Mouse (Mus musculus) lung, postnatal 25 days (tissue): ENCODE measurements at regions not wholly inside any gene's neighbourhood (a gene's known extent, or its start where the extent isn't known, plus 50 kb on each side); places are given as distances from the start of the nearest gene placed in this dataset.
A peak's percentile ranks its signal among the peaks of the same experiment; 100 is the strongest.

Source experiments
- DNase-seq: peaks from one replicate; pipeline ENCODE4 v3.0.0; 2022; ENCODE audit warnings: low spot score

DNA sequence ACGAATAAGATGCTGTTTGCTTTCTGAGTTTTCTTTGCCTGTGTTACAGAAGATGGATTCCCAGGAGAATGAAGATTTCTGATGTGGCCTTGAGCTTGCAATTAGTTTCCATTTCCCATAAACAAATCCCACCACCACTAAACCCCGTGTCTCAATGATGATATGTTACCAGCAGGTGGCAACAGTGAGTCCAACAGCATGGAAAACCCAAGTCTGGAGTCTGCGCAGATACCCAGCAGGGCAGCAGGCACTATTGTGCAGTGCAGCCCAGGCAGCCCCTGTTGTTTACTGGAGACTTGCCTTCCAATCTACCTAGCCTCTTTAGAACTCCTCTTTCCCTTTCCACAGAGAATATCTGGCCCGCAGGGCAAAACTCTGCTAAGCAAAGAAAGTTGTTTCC, 62.7 kb downstream of the Bmp2 start:
- DNase-seq = peak; percentile 12

DNA sequence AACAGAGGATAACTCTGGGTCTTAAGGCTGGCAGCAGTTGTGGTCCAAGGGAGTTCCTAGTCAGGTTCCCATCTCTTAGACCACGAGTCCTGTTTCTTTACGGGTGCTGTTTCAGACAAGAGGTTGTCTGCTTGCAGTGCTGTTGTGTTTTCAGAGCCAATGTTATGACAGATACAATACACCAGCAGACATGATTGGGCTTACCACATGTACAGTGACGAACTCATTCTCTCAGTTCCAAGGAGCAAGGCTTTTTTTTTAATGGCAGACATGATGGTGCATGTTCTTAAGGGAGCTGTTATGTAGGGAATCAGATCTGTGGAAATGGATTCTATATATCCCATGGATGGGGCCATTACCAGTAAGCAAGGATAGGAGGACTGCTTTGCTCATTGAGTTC, 63.3 kb downstream of the Bmp2 start:
- no peak for DNase-seq

DNA sequence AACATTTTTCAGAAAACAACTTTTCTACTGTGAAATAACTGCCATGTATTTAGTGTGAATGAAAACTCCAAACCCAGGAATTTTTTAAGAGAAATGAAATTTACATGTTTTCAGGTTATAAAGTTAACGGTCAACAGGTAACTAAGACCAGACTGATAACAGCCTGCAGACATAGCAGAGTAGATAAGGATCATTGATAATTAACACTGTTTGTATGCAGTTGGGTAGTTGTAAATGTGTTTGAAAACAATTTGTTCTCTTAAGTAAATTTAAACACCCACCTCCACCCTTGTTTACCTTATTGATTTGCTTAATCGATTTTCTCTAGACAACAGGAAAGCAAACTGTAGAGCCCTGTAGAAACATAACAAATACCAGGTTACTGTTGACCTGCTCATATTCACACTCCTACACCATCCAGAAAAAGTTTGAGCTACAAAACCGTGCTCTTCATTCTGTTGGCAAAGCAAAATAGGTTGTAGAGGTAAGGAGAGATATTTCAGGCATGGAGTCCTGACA, 65.4 kb downstream of the Bmp2 start:
- DNase-seq = no peak

DNA sequence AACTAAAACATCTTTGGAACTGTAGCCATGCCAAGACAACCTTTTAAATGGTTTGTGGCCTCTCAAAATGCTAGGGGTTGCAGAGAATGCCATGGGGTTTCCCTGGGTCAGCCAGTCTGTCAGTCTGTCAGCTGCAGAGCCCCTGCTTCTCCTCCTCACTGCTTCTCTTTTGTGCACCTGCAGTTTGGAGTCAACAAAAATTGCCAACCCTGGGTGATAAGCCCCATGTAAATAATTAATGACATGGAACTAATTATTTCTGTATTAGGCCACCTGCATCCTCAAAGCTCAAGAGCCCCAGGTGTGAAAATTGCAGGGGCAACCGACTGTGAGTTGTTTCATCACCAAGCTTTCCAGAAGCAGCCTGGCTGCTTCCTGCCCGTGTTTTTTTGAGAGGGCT, 70.6 kb downstream of the Bmp2 start:
- DNase-seq = no peak

DNA sequence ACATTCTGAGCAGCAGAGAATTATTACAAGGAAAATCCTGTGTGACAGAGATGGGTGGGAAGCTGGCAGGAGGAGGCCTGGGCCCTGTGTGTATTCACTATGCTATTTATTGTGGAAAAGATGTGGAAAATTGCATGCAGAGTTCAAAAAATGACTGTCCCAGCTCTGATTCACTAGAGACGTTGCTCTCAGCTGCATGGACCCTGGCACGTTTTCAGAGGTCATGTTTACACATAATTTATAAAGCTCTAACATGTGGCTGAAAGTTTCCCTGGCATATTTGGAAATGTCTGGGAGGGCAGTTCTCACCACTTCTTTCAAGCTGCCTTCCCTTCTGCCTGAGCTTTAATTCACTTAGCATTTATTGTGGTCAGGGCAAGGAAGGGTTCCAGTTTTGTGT, 73.6 kb downstream of the Bmp2 start:
- DNase-seq = peak; percentile 6

DNA sequence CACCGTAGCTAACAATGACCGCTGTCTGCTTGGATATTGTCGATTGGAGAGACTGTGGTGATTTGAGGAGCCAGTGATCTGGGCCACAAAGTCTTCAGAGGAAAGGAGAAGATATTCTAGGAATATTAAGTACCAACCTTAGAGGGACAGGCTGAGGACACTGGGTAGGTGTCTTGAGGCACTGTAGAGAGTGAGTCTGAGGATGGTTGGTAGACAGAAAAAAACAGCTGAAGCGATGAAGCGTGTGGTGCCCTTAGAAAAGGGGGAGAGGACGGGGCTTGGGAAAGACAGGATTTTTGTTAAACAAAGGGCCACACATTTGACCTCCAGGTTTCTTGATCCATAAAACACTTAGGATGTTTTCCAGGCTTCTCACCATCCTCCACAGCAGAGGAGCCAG, 76.9 kb downstream of the Bmp2 start:
- DNase-seq = no peak

DNA sequence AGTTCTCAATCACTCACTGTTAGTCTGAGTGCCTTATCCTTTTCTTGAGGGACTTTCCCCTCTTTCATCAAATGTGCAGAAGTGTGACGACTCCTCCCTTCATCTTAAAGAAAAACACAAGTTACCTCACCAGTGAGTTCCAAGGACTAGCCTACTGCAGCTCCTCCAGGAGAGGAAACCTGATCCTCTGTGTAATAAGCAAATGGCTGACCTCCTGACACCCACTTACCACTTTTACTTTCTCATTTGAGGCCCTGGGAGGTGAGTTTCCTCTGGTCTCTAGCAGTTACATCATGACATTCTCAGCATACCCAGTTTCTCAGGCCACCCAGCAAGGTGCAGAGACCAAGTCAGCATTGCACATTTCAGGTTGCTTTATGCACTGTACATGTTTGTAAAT, 83.5 kb downstream of the Bmp2 start:
- no peak for DNase-seq

DNA sequence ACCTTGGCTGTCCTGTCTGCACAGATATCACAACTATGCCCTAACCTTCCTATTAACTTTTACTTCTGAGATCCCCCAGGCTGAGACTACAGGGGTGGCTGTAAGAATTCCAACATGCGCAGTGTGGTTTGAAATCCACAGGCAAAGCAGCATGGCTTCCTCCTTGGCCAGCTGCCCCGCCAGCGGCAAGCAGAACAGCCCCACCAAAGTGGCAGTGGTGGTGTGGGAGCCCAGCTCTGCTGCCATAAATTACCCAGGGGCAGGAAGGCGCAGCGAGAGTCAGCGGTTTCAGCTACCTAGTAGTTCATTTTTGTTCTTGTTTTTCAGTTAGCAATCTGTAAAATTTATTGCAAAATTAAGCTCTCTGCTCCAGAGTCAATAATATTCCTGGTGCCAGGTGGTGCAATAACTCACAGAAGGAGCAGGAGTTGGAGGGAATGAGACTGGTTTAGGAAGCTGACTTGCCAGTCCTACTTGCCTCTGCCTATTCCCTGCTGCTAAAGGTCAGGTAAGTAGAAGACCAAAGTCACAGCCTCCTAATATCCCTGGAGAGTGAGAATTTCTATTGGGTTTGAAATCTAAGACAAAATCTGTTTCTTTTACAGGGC, 98.0 kb downstream of the Bmp2 start:
- no peak for DNase-seq

DNA sequence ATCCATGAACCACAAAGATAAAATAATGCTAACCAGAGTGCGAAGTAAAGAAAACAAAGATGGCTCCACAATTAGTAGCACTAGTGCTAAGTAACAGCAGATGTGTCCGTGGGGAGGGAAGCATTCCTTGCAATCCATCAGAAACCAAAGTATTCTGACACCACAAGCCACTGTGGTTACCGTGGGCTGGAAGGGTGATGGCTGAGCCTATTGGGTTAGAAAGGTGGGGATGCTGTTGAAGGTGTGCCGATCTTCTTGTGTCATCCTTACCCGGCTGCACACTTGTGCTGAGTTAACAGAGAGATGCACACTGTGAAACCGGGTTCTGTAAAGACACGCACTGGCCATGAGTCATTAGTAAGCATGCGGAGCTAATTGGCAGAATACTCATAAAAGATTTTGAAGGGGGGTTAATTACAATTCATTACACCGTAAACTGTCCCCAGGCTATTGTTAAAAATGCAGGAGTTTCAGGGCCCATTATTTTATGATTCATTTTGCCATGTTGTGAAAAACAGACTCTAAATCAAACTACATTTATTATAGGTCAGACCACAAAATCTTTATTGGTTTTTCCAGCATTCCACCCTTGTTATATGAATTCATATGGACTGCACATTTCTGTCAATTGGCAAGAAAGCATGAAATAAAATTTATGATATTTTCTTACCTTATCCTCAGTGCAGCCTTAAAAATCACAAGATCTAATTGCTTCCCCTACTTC, 114.5 kb downstream of the Bmp2 start:
- DNase-seq = no peak

DNA sequence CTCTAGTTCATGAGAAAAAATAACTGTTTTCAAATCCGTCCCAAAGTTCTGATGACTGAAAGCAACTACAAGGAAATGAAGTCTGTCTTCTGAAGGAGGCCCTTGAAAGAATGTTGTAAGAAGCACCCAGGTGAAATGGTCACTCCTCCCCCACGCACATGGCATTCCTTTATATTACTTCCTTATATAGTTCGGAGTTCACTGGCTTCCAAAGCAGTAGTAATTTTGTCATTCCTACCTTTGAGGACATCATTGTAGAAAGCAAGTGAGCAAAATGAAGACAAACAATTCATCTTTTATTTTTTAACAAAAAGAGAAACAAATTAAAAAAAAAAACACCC, 115.1 kb downstream of the Bmp2 start:
- no peak for DNase-seq

DNA sequence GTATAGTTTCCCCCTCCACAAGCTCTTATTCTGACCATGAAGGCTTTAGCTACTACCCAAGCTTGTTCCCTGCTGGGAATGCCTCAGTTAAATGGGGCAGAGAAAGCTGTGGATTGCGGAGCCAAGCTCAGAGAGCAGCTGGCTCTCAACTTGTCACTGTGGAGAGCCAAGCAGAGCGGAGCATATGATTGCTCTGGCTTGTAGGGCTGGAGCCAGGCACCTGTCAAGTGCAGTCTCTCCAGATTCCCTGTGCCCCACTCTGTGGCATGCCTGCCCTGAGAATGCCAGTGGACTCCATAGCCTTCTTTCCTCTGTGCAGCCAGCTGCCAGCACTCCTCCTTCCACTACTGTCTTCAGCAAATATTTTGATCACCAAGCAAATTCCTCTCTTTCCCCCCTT, 117.9 kb downstream of the Bmp2 start:
- no peak for DNase-seq

DNA sequence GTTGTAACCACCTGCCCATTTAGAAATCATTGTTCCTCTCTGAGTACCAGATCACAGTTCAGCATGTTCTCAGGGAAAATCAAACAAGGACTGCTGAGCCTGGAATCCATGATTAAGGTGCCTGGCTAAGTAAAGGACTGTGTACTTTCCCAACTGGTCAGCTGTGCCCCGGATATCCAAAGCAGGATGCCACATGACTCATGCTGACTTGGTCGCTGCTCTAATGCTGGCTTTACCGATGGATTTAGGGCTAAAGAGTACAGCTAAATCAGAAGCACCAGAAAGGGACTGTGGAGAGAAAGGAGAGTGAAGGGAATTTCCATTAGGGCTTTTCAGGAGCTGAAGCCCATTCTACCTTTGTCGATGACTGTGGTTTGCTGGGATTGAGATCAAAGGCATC, 119.6 kb downstream of the Bmp2 start:
- DNase-seq = no peak

DNA sequence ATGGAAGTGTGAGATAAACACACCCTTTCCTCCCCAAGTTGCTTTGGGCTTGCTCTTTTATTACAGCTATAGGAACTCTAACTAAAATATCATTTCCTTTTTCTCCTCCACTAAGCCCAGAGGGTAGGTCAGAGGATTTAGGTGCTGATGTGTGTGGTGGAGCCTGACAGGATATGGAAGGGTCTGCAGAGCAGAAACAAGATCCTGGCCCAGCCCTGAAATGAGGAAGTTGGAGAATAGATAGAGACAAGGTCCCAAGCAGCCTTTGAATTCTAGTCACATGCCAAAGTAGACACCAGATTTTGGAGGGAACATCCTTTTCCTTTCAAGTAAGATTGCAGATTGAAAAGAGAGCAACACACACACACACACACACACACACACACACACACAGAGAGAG, 132.4 kb downstream of the Bmp2 start:
- no peak for DNase-seq

DNA sequence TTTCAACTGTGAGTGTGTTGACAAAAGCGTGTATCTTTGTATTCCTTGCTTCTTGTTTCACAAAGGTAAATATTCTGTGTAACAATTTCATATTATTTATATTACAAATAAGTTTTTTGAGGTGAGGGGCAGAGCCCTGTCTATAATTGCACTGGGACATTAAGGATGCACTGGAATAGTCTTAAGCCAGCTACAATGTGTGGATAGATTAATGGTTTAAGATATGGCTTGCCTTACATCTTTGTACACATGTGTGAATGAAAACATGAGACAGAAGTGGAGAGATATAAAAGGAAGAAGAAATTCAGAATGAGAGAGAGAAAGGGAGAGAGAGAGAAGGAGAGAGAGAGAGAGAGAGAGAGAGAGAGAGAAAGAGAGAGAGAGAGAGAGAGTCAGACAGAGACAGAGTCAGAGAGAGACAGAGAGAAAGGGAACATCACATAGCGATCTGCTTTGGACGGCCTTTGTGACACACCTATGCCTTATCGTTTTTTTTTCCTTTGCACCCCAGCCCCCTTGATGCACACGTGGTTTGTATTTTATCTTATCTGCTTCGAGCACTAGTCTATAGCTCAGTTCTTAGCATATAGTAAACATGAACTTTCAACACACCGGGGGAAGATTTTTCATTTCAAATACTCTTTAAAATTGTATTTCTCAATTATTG, 136.3 kb downstream of the Bmp2 start:
- no peak for DNase-seq

DNA sequence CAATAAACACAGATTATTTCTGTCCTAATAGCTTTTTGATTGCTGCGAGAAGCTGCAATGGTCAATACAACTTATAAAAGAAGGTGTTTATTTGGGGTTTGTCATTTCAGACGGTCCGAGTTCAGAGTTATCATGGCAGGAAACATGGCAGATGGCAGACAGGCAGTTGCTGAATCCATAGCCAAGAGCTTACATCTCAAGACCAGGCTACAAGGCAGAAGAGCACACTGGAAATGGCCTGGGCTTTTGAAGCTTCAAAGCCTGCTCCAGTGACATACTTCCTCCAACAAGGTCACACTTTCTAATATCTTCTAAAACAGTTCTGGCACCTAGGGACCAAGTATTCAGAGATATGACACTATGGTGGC, 136.8 kb downstream of the Bmp2 start:
- no peak for DNase-seq

DNA sequence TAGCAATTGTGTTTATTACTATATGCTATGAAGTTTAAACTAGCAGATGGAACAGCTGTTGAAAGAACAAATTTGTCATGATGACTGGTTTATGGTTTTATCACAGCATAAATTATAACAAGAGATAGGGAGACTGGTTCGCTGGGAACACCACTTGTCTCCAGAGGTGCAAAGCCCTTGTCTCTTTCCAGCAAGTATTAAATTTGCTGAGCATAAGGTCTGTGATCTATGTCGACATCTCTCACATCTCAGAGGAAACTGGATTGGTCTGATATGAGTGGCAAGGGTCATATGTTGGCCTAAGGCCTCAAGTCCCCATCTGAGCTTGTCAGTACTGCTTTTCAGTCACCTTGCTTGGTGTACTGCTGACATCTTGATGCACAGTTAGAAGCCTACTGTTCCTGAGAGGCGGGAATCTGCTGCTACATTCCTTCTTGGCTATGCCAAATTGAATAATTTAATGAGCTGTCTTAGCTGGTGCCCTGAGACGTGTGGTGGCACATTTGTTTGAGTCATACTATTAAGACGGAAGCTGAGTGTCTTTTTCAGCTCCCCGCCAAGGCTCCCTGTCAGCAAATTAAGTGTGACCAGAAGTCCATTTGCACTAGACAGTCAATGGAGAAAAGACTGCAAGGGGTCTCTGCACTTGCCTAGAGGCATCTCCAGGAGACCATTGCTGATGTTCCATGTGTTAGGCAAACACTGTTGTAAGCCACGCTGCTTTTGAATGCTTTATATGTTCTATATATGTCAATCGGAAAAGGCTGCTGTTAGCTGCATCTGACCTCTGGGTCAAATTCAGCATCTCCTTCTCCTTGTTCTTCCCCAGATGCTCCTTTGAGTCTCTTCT, 157.0 kb downstream of the Bmp2 start:
- no peak for DNase-seq

DNA sequence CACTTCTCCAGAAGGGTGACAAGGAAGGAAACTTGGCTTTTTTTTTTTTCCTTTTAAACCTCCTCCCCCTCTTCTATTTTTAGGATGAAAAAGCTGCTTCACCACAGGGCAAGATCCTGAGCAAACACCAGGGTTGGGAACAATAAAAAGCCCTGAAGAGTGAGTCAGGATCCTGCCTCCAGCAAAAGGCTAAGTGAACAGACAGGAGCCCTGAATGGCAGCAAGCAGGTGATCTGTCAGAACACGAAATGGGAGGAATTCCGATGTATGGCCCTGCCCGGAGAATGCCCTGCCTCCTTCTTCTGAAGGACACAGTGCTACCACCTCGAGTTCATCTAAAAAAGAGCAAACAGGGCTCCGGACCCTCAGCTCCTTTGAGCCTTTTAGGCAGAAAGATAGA, 164.3 kb downstream of the Bmp2 start:
- DNase-seq = no peak

DNA sequence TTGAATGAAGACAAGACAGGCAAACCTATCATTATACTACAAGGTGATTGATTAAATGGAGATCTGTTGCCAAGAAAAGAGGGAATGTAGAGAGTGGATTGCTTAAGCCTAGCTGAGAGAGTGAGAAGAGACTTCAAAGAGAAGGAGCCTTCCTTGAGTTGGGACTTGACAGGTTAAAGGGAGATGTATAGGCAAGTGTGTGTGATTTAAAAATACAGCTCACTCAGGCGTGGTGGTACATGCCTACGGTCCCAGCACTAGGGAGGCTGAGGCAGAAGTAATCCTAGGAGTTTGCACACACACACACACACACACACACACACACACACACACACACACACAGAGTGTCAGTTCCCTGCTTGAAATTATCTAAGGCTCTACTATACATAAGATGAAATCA, 165.1 kb downstream of the Bmp2 start:
- DNase-seq = no peak

DNA sequence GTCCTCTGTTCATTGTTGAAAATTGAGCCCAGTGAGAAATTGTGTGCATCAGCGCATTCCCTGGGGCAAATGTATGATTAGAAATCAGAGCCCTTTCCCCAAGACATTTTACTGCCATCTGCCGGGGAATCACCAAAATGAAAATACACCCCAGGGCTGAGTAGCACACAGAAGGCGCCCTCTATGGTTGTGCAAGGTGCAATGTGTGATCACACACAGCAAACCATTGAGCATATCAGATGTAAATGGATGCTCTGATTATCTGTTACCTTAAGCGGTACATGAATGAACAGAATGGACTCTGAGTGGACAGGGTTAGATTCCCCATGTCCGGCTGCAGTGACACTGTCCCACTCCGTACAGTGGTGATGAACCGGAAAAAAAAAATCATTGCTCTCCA, 172.4 kb downstream of the Bmp2 start:
- DNase-seq = peak; percentile 14

DNA sequence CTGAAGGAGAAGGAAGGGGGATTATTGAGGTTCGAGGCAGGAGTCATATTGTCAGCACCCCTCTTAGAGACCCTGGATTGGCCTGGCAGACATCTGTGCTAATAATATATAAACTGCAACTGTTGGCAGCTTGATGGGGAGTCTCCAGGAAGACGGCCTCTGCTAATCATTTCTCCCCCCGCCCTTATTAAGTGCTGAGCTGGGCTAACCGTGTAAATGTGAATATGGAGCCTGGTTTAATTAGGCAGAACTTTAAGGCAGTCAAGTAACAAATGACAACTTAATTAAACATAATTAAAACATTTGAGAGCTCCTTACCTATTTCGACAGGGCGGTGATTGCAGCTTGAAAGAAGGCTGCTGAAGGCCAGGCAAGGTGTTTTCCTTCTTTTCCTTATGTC, 172.8 kb downstream of the Bmp2 start:
- no peak for DNase-seq

DNA sequence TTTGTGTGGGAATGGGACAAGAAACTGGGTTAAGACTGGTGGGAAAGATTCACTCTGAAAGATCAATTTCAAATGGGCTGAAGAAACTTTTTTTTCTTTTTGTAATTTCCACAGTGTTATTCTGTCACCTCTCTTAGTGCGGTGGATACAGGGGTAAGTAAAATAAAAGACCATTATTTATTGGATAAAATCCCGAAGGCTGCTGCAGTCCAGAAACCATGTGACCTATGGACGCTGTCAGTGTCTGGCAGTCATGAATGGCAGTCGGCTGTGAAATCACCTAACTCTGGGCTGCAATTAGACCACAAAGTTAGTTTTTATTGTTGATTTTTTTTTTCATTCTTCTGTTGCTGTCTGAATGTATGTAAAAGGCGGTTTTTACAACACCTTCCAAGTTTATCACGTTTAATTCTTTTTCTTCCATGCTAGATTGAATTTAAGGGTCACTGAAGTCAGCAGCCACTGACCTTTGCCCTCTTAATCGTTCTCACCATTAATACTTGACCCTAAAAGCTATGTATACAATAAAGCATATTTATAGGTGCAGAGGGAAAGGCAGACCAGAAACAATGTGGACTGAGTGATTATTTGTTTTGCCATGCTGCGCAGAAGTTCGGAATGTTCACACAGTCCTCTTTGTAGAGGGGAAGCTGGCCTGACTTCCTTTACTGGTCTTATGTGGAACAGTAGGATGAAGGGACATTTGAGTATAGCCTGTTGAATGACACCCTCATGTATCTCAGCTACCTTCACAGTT, 182.7 kb downstream of the Bmp2 start:
- DNase-seq = no peak

DNA sequence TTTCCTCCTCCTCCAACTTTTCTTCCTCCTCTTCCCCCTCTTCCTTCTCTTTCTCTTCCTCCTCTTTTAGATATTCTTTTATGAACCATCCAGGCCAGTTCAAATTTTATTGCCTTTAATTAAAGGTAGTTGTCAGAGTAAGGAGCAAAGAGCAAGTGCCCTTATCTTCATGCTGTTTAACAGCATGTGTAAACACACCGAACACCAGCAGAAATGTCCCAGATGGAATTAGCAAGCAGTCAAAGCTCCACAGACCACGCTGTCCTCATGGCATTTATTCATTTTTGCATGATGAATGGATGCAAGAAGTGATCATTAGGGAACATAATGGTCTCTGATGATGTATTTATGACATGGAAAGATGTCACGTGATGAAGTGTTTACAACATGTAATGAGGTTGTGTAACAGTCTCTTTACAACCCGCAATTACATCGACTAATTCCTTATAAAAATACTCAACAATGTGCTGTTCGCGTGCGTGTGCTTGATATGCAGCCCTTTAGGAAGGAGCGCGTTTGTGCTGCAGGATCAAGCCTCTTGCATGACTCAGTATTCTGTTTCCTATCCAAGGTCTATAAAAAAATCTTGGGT, 187.0 kb downstream of the Bmp2 start:
- DNase-seq = no peak
